Mouse (Mus musculus): ENCODE results near the gene Sbk1. TPM values are rescaled to one million over a fixed set of nuclear protein-coding genes. Genes with fewer than 3 reads are reported as not detected.

The Sbk1 gene
- polyA plus RNA-seq, 1 experiment from 2014 or later, result 130 TPM

DNA sequence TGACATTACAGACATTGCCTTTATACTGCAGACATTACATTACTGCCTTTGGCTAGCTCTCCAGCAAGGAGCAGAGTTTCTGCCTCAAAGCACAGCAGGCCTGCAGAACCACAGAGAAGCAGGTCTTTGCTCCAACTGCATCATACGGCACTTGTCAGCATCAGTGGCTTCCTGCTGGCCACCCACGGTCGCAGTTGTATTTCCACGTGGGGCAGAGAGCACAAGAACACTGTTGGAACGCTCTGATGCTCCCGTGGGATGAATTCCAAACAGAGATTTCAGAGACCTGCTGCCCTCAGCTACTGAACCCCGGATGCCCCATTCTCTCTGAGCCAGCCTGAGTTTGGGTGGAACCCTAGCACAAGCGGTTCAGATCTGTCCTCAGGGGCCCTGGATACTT, 4.8 kb upstream of the Sbk1 start:
- Histone ChIP-seq H3K27ac (no peak overlapping the region), H3K36me3 (no peaks in the 10 kb centered on the region), H3K27me3 (no peaks in the 10 kb centered on the region), H3K4me3 (no peak overlapping the region), H3K4me1 (peaks cover 20% of the 10 kb centered on the region), H3K4me2 (replicated peaks) (no peak overlapping the region), H3K9me3 (no peaks in the 10 kb centered on the region), H3K9ac (no peak overlapping the region)
- 59% methylated on average over 8 of the region's 8 CpGs for WGBS
- no peak for ATAC-seq (ENCODE audit: insufficient number of reproducible peaks, insufficient read depth, low FRiP score, low TSS enrichment)

DNA sequence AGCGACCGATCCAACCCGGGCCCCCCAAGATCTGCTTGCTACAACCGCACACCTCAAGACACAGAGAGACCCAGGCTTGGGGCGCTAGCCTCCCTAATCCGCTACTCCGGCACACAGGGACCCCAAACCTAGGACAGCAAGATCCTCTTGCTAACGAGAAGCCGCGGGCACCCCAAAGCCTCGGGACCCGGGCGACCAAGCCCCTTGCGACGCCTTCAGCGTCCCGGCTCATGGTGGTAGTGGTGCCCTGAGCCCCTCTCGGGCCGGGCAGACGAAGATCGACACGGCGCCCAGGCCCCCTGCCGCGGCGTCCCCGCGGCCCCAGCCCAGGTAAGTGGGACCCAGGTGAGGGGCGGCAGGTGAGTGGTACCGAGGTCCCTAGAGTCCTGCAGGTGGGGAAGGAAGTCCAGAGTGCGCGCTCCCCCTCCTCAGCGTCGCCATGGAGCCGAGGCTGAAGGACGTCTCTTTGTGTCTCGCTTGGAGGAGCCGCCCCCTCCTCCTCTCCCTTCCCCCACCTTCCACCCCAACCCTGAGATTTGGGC, 422 bp downstream of the Sbk1 start:
- peak overlapping the region; percentile 99 for H3K9ac ChIP-seq
- H3K4me2 ChIP-seq (replicated peaks), result peak overlapping the region; percentile 76
- H3K27ac ChIP-seq, result peak overlapping the region; percentile 92
- H3K36me3 ChIP-seq, result peaks cover 29% of the 10 kb centered on the region
- peak; percentile 19 for ATAC-seq (ENCODE audit: insufficient number of reproducible peaks, insufficient read depth, low FRiP score, low TSS enrichment)
- H3K27me3 ChIP-seq, result no peaks in the 10 kb centered on the region
- H3K4me1 ChIP-seq, result peaks cover 52% of the 10 kb centered on the region
- no peaks in the 10 kb centered on the region for H3K9me3 ChIP-seq
- under 1% methylated on average over 38 of the region's 38 CpGs for WGBS
- H3K4me3 ChIP-seq, result peak overlapping the region; percentile 99

DNA sequence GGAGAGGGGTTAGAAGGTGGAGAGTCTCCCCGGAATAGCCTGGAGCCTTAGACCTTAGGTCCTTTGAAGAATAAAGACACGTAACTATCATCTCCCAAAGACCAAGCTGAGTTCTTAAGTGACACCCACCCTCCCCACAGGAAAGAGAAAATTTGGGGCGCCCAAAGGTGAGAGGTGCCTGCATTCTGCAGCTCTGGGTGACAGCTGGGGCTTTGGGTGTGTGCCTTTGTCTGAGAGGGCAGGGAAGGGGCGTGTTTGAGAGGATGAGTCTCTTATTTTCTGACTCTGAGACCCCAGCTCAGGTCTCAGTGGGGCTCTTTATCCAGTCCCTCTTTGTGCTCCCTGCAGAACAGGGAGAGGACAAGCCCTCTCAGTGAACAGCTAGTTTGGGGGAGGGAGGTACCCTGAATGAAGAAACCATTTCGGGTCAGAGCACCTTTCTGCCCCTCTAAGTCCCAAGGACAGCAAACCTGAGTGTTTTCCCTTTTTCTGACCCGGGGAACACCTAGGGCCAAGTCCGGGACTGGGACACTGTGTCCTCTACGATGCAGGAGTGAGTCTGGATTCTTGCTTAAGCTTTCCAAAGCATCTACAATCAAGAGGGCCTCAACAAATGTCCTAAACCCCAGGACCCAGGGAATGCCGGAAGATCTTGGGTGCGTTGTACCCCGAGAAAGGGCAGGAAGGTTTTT, 1.1 kb downstream of the Sbk1 start:
- Histone ChIP-seq H3K4me2 (replicated peaks) (peak overlapping the region; percentile 76), H3K9ac (peak overlapping the region; percentile 99), H3K36me3 (peaks cover 36% of the 10 kb centered on the region), H3K4me3 (peak overlapping the region; percentile 99), H3K27me3 (no peaks in the 10 kb centered on the region), H3K9me3 (no peaks in the 10 kb centered on the region), H3K4me1 (peaks cover 55% of the 10 kb centered on the region), H3K27ac (peak overlapping the region; percentile 92)
- no peak for ATAC-seq (ENCODE audit: insufficient number of reproducible peaks, insufficient read depth, low FRiP score, low TSS enrichment)
- 4% methylated on average over 11 of the region's 11 CpGs for WGBS

DNA sequence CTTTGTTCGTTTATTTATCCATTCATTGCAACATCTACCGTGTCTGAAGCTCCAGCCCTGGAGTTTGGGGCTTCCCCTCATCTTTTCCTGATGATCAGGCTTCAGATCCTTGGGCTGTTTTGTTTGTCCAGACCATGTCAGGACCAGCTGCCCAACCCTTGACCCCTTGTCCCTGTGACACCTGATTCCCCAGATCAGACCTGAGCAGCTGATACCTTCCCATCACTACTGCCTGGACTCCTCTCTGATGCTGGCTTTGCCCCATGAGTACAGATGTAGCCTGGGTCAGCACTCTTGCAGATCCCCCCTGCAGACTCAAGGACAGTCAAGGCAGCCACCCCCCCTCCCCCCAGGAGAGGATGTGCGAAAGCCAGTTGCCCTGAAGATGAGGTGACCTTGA, 1.7 kb downstream of the Sbk1 start:
- H3K4me3 ChIP-seq, result peak overlapping the region; percentile 99
- H3K36me3 ChIP-seq, result peaks cover 41% of the 10 kb centered on the region
- ATAC-seq (ENCODE audit: insufficient number of reproducible peaks, insufficient read depth, low FRiP score, low TSS enrichment), result no peak
- H3K9me3 ChIP-seq, result no peaks in the 10 kb centered on the region
- no peak overlapping the region for H3K27ac ChIP-seq
- H3K9ac ChIP-seq, result peak overlapping the region; percentile 99
- H3K4me2 ChIP-seq (replicated peaks), result peak overlapping the region; percentile 76
- H3K4me1 ChIP-seq, result peaks cover 61% of the 10 kb centered on the region
- 11% methylated on average over 3 of the region's 3 CpGs for WGBS
- no peaks in the 10 kb centered on the region for H3K27me3 ChIP-seq

DNA sequence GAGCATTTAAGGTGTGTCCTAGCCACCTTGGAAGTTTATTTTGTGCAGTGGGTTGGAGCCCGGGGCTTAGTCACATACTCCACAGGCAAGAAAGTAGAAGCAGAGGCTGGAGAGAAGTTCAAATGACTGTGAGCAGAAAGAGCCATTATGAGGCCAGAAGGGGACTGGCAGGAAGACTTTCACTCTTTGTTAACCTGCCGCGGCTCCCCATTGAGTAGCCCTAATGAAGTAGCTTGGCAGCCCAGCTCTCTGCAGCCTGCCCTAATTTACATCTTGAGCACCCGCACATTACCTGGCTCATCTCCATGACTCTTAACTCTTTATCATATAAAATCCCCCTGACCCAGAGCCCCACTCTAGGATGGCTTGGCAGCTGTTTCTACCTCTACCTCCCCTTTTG, 2.2 kb downstream of the Sbk1 start:
- Histone ChIP-seq H3K27ac (no peak overlapping the region), H3K4me3 (peak overlapping the region; percentile 99), H3K27me3 (no peaks in the 10 kb centered on the region), H3K4me2 (replicated peaks) (peak overlapping the region; percentile 76), H3K4me1 (peaks cover 66% of the 10 kb centered on the region), H3K9ac (peak overlapping the region; percentile 99), H3K9me3 (no peaks in the 10 kb centered on the region), H3K36me3 (peaks cover 45% of the 10 kb centered on the region)
- ATAC-seq (ENCODE audit: insufficient number of reproducible peaks, insufficient read depth, low FRiP score, low TSS enrichment), result no peak
- whole genome bisulfite sequencing, result 8% methylated on average over 4 of the region's 4 CpGs

DNA sequence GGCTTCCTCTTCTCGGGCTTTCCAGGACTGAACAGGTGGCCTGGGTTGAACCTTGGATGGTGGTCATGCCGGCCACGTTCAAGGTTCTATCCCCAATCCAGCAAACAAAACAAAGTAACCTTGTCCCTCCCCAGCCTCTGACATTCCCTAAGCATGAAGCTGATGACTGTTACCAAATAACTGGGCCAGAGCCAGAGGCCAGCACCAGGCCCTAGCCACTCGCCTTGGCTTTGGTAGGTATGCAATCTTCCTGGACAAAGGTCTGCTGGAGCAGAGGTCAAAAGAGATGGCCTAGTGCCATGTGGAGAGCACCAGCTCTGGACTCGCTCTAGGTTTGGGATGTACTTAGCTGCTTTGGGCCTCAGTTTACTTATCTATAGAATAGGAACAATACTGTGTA, 3.3 kb downstream of the Sbk1 start:
- Histone ChIP-seq H3K4me3 (peak overlapping the region; percentile 99), H3K9me3 (no peaks in the 10 kb centered on the region), H3K4me2 (replicated peaks) (peak overlapping the region; percentile 76), H3K36me3 (peaks cover 54% of the 10 kb centered on the region), H3K4me1 (peaks cover 67% of the 10 kb centered on the region), H3K9ac (0 out of 2 replicates have a peak overlapping the region, but pooled peaks have one; percentile 16), H3K27me3 (no peaks in the 10 kb centered on the region), H3K27ac (no peak overlapping the region)
- WGBS, result 85% methylated on average over 5 of the region's 5 CpGs
- ATAC-seq (ENCODE audit: insufficient number of reproducible peaks, insufficient read depth, low FRiP score, low TSS enrichment), result no peak

DNA sequence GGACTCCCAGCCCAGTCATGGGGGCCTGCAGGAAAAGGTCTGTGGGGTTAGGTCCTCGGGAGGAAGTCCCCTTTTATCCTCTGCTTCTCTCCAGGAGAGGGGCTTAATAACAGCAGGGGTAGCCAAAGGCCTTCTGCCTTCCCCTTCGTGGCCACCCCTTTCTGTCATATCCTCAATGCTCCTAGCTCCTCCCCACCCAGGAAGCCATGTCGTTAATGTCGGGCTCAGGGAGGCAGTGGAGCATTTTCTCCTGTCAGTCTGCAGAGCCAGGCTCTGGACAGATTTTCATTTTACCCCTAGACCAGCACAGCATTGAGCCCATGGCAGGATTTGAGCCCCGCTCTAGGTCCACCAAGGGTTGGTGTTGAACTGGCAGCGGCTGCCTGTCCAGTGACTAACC, 3.9 kb downstream of the Sbk1 start:
- WGBS, result 59% methylated on average over 6 of the region's 6 CpGs
- peak overlapping the region; percentile 6; the same call in 1 of the 2 replicates for H3K4me3 ChIP-seq
- H3K36me3 ChIP-seq, result peaks cover 60% of the 10 kb centered on the region
- peak overlapping the region; percentile 76 for H3K4me2 ChIP-seq (replicated peaks)
- no peaks in the 10 kb centered on the region for H3K27me3 ChIP-seq
- H3K9me3 ChIP-seq, result no peaks in the 10 kb centered on the region
- H3K27ac ChIP-seq, result no peak overlapping the region
- H3K4me1 ChIP-seq, result peaks cover 62% of the 10 kb centered on the region
- H3K9ac ChIP-seq, result peak overlapping the region; percentile 16; the same call in 1 of the 2 replicates
- no peak for ATAC-seq (ENCODE audit: insufficient number of reproducible peaks, insufficient read depth, low FRiP score, low TSS enrichment)

DNA sequence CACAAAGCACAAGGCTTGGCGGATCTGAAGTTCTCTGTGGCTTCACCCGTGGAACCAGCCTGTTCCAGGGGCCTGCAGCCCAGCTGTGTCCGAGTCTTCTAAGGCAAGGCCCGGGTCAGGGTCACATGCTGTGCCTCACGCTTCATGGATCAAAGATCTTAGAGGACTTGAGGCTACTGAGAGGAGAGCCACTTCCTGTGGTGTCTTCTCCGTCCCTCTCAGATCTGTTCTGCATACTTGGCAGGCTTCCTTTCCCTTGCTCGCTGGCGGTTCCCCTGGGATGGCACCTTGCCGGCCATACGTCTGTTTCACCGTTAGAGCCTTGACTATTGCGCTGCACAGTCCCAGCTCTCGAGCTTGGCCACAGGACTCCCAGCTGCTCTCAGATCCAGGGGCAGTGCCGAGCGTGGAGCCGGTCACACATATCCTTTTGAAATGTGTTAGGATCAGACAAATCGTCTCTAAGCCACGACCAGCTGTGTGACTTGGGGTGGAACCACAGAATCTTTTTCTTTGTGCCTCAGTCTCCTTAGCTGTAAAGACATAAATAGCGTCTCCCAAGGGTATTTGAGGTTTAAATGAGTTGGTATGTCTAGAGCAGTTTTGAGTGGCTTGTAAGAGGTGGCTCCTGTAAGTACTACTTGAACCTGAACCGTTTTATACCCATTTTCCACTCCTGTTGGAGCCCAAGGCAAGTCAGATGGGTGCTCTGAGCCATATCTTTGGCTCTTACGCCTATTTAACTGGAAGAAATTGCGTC, 5.3 kb downstream of the Sbk1 start:
- 0 out of 2 replicates have a peak overlapping the region, but pooled peaks have one; percentile 4 for H3K4me2 ChIP-seq (replicated peaks)
- H3K27ac ChIP-seq, result no peak overlapping the region
- H3K27me3 ChIP-seq, result no peaks in the 10 kb centered on the region
- WGBS, result 71% methylated on average over 22 of the region's 22 CpGs
- ATAC-seq (ENCODE audit: insufficient number of reproducible peaks, insufficient read depth, low FRiP score, low TSS enrichment), result no peak
- no peak overlapping the region for H3K4me3 ChIP-seq
- no peak overlapping the region for H3K9ac ChIP-seq
- H3K4me1 ChIP-seq, result peaks cover 58% of the 10 kb centered on the region
- H3K9me3 ChIP-seq, result no peaks in the 10 kb centered on the region
- peaks cover 73% of the 10 kb centered on the region for H3K36me3 ChIP-seq

DNA sequence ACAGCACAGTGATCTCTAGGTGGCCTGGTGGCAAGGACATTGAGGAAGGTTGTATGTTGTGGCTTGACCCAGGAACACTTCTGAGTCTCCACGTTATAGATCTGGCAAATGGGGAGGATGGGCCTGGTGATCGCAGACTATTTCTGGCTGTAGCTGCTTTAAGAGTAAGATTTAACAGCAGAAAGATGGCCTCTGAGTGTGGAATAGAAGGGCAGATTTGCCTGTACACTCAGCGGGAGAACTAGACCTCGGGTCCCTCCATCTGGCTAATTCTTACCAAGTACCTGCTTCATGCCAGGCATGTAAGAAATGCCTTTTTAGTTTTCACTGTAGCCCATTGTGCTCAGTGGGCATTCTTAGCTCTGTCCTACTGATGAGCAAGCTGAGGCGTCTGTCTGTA, 6.4 kb downstream of the Sbk1 start:
- WGBS, result 90% methylated on average over 5 of the region's 5 CpGs
- H3K27ac ChIP-seq, result no peak overlapping the region
- H3K27me3 ChIP-seq, result no peaks in the 10 kb centered on the region
- H3K9ac ChIP-seq, result no peak overlapping the region
- H3K4me2 ChIP-seq (replicated peaks), result no peak overlapping the region
- H3K4me1 ChIP-seq, result peaks cover 55% of the 10 kb centered on the region
- no peak overlapping the region for H3K4me3 ChIP-seq
- H3K9me3 ChIP-seq, result no peaks in the 10 kb centered on the region
- no peak for ATAC-seq (ENCODE audit: insufficient number of reproducible peaks, insufficient read depth, low FRiP score, low TSS enrichment)
- peaks cover 82% of the 10 kb centered on the region for H3K36me3 ChIP-seq

DNA sequence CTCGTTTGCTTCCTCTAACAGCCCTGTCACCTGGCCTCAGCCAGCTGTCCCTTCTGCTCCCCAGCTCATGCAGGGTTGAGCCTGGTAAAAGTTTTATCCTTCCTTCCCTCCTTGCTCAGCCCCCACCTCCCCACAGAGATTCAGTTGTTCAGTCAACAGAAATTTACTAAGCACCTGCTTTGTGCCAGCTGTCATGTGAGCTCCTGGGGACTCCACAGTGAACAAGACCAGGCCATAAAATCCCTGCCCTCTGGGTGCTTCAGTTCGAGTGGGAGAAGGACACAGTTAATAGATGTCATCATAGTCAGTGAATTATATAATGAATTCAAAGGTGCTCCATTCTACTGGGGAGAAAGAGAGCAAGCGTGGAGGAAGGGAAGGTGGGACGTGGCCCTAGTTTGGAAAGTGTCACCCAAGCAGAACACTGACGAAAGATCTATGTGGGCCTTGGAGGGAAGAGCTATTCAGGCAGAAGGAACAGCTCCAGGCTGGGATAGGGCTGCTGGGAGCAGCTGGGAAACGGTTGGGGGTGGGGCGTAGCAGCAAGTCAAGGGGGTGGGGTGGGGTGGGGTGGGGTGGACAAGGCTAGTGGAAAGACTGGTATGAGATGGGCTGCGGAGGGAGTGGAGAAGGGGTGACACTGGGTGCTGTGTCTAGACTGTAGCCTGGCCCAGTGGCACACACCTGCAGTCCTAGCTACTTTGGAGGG, 7.5 kb downstream of the Sbk1 start:
- H3K36me3 ChIP-seq, result peaks cover 92% of the 10 kb centered on the region

DNA sequence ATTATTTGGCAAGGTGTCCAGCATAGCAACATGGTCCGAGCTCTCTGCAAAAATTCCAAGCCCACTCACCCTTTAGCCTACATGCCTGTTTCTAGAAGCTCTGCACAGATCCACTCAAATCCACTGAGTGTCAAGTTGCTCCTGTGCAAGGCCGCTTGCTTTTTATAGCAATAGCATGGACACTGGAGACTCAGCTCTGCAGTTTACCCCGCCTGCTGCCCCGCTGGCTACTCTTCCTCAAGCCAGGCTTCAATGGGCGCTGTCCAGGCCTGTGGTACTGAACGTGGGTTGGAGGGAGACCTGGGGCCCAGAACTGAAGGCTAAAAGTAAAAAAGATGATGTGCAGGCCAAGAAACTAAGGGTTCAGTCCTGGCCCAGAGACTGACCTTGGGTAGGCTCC, 8.3 kb downstream of the Sbk1 start:
- H3K4me3 ChIP-seq, result no peak overlapping the region
- H3K9me3 ChIP-seq, result no peaks in the 10 kb centered on the region
- peaks cover 37% of the 10 kb centered on the region for H3K4me1 ChIP-seq
- H3K27ac ChIP-seq, result no peak overlapping the region
- H3K36me3 ChIP-seq, result peaks cover 92% of the 10 kb centered on the region
- WGBS, result 63% methylated on average over 6 of the region's 6 CpGs
- no peak for ATAC-seq (ENCODE audit: insufficient number of reproducible peaks, insufficient read depth, low FRiP score, low TSS enrichment)
- H3K27me3 ChIP-seq, result no peaks in the 10 kb centered on the region
- no peak overlapping the region for H3K9ac ChIP-seq
- no peak overlapping the region for H3K4me2 ChIP-seq (replicated peaks)

More for the DNA sequence above, 7.5 kb downstream of the Sbk1 start:
- H3K4me2 ChIP-seq (replicated peaks), result no peak overlapping the region
- H3K4me3 ChIP-seq, result no peak overlapping the region
- H3K4me1 ChIP-seq, result peaks cover 44% of the 10 kb centered on the region
- no peak; the same call in 1 of the 2 replicates for ATAC-seq (ENCODE audit: insufficient number of reproducible peaks, insufficient read depth, low FRiP score, low TSS enrichment)
- H3K27ac ChIP-seq, result no peak overlapping the region
- no peaks in the 10 kb centered on the region for H3K27me3 ChIP-seq
- WGBS, result 82% methylated on average over 8 of the region's 8 CpGs
- H3K9ac ChIP-seq, result no peak overlapping the region
- no peaks in the 10 kb centered on the region for H3K9me3 ChIP-seq
